Mouse (Mus musculus) midbrain, embryonic 12.5 days (tissue): ENCODE measurements around the gene Vwc2l. TPM values are rescaled to one million over a fixed set of nuclear protein-coding genes. Genes with fewer than 3 reads are reported as not detected.

Experiments
- ATAC-seq: fragments of 200-750 bp; cut with Nextera tagmentation; 2 replicates; pipeline ENCODE4 v1.8.0; 2017; ENCODE audit warnings: low read depth, moderate TSS enrichment, moderate library complexity; ENCODE audit not compliant: low FRiP score
- H3K27ac ChIP-seq: fragments of 300-500 bp; sonication (generic); replicated peaks from 2 replicates; pipeline ENCODE4 v1.5.1; 2016; ENCODE audit warnings: mild to moderate bottlenecking
- H3K27me3 ChIP-seq: fragments of 300-500 bp; sonication (generic); 2 replicates; pipeline ENCODE4 v1.6.1; 2016; ENCODE audit warnings: mild to moderate bottlenecking
- H3K36me3 ChIP-seq: fragments of 300-500 bp; sonication (generic); 2 replicates; pipeline ENCODE4 v1.6.1; 2016
- H3K4me1 ChIP-seq: fragments of 300-500 bp; sonication (generic); 2 replicates; pipeline ENCODE4 v1.6.1; 2016
- H3K4me2 ChIP-seq: fragments of 300-500 bp; sonication (generic); replicated peaks from 2 replicates; pipeline ENCODE4 v1.6.1; 2016; ENCODE audit warnings: mild to moderate bottlenecking, moderate library complexity
- H3K4me3 ChIP-seq: fragments of 300-500 bp; sonication (generic); 2 replicates; pipeline ENCODE4 v1.5.1; 2016; ENCODE audit warnings: mild to moderate bottlenecking
- H3K9ac ChIP-seq: fragments of 300-500 bp; sonication (generic); replicated peaks from 2 replicates; pipeline ENCODE4 v1.6.1; 2016; ENCODE audit warnings: mild to moderate bottlenecking, moderate library complexity
- H3K9me3 ChIP-seq: fragments of 300-500 bp; sonication (generic); 2 replicates; pipeline ENCODE4 v1.6.1; 2016; ENCODE audit warnings: mild to moderate bottlenecking
- WGBS: fragments of 180-500 bp; shearing (Covaris S2); methylation state at CpG from one replicate; pipeline ENCODE4 v1.1.7; 2016; 5-methylcytosine and 5-hydroxymethylcytosine counted together
- polyA plus RNA-seq: library from polyadenylated mRNA; unstranded; fragments of >200 nt; fragmentation: Nextera tagmentation; extraction: Ambion mirVana; gene quantifications from 2 replicates; pipeline ENCODE4 v1.2.1, GENCODE M21; 2016

The Vwc2l gene
- polyA plus RNA-seq, 1 experiment from 2014 or later: 1.3 TPM

DNA sequence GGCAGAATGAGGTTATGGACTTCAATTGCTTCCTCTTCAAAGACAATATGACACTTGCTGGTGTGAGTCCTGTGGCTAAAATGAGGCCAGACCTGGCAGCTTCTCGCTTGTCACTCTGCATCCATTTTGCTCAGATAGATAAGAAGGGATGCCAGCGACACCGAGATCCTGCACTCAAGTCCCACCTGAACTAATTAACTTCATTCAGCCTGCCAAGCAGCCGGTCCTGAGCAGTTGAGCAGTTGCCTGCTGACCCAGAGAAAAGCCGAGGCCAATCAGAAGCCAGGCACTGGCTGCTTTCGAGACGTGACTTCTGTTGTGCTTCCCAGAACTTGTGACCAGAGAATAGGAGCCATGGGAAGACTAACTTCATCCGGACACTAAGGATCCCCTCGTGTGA, 187.6 kb downstream of the Vwc2l start:
- Histone ChIP-seq H3K27me3 (no peaks in the 10 kb centered on the region), H3K9me3 (no peaks in the 10 kb centered on the region), H3K27ac (no peak overlapping the region), H3K9ac (no peak overlapping the region), H3K4me1 (no peaks in the 10 kb centered on the region), H3K4me2 (no peak overlapping the region), H3K36me3 (no peaks in the 10 kb centered on the region), H3K4me3 (no peak overlapping the region)
- ATAC-seq: no peak
- 71% methylated on average over 9 of the region's 9 CpGs for WGBS

DNA sequence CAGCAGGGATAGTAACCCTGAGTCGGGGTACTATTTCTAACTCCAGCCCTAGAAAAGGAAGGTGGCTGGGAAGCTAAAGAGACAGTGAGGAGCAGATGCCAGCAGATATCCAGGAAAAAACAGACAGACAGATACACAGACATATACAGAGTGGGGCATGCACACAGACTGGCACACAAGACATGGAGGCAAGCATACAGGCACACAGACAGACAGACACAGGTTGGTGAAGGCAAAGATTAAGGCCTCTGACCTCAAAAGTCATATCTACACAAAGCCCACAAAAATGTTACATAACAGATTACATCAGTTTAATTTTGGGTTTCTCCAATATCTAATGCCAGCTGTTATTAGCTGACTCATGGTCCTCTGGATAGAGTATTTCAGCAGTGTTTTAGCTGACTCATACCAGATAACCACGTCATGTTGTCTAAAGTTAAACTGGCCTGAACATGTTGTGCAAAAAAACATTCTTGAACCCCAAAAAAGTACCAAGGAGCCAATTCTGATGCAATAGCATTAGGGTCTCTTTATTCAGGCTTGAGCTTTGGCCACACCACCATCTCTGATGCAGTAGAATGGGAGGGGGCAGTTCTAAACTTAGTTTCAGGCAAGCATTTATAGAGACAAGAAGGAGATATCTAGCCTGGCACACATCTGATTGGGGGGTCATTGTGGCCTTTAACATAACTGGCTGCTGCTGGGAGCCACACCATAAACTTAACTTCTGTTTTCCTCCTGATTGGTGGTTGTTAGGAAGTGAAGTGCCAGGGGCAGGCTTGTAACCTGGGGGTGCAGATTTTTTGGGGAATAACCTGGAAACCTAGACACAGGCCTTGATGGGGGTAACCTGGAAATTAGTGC, 192.9 kb downstream of the Vwc2l start:
- Histone ChIP-seq H3K4me2 (no peak overlapping the region), H3K9me3 (no peaks in the 10 kb centered on the region), H3K36me3 (no peaks in the 10 kb centered on the region), H3K27ac (no peak overlapping the region), H3K27me3 (no peaks in the 10 kb centered on the region), H3K4me1 (no peaks in the 10 kb centered on the region), H3K9ac (no peak overlapping the region), H3K4me3 (no peak overlapping the region)
- 80% methylated on average over 2 of the region's 2 CpGs for WGBS
- ATAC-seq: no peak

- Histone ChIP-seq H3K36me3 (no peaks in the 10 kb centered on the region), H3K4me1 (no peaks in the 10 kb centered on the region), H3K9ac (no peak overlapping the region), H3K27me3 (no peaks in the 10 kb centered on the region), H3K27ac (no peak overlapping the region), H3K9me3 (no peaks in the 10 kb centered on the region), H3K4me2 (no peak overlapping the region), H3K4me3 (no peak overlapping the region)
- no peak for ATAC-seq
- WGBS: 97% methylated on average over 4 of the region's 4 CpGs
Measured at GRCm38 (mm10) chr1:70933016-70933415, 207.5 kb downstream of the Vwc2l start.
